ENCODE assay signal across 20 mouse cellular contexts in the genomic region with DNA sequence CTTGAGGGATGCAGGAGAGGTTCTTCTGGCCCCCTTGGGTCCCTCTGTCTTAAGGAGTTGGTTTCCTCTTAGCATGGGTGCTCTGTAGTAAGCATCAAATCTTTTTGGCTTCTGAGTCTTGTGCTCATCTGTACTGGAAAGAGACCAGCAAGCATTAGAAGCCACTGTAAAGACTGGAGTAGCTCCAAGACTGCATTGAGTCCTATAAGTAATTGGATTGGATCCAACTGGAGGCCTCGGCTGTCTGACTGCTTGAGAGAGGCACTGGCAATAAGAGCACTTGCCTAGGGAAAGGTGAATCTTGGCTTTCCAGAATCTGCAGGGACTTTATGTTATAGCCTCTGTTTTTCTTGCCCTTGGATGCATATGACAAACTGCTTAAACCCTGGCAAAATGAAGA. TPM values are rescaled to one million over a fixed set of nuclear protein-coding genes. Genes with fewer than 3 reads are reported as not detected.
DNase-seq lines count a peak whose midpoint lies in the region; ATAC-seq and TF ChIP-seq lines count a peak whose summit lies in the region.
"Had no signal": no experiment of that assay in that cellular context is flagged by ENCODE, and none has a peak within 500 bp of the region (broad histone marks: within the 10 kb centered on the region; RNA-seq: fewer than 3 reads in every experiment).

No protein-coding gene starts in this region.

- H3K36me3 ChIP-seq in heart, embryonic 13.5 days = peaks cover 37% of the 10 kb centered on the region
- peaks cover 11% of the 10 kb centered on the region; the same call in 1 of the 2 replicates for H3K36me3 ChIP-seq in heart, embryonic 12.5 days
- no peaks in the 10 kb centered on the region for H3K36me3 ChIP-seq in lung, embryonic 14.5 days (ENCODE audit: insufficient read depth)
- H3K36me3 ChIP-seq: embryonic facial prominence, embryonic 13.5 days; hindbrain, embryonic 13.5 days; intestine, embryonic 15.5 days had no signal

- H3K4me3 ChIP-seq in heart, embryonic 13.5 days = no peak overlapping the region
- H3K4me3 ChIP-seq in heart, embryonic 12.5 days = no peak overlapping the region
- no peak overlapping the region for H3K4me3 ChIP-seq in lung, embryonic 14.5 days (ENCODE audit: low read depth, low read length)
- H3K4me3 ChIP-seq: embryonic facial prominence, embryonic 13.5 days; forebrain, embryonic 13.5 days; heart, embryonic 10.5 days; hindbrain, embryonic 13.5 days; intestine, embryonic 15.5 days had no signal

- 15% methylated on average over 1 of the region's 1 CpGs for WGBS in heart, embryonic 13.5 days
- WGBS in heart, embryonic 12.5 days = 32% methylated on average over 1 of the region's 1 CpGs
- 29% methylated on average over 1 of the region's 1 CpGs for WGBS in lung, embryonic 14.5 days

- H3K9ac ChIP-seq in heart, embryonic 13.5 days = no peak overlapping the region
- no peak overlapping the region for H3K9ac ChIP-seq in heart, embryonic 12.5 days
- H3K9ac ChIP-seq in lung, embryonic 14.5 days = no peak overlapping the region
- H3K9ac ChIP-seq: embryonic facial prominence, embryonic 13.5 days; forebrain, embryonic 13.5 days; hindbrain, embryonic 13.5 days; intestine, embryonic 15.5 days had no signal

- TF ChIP-seq CTCF in lung, embryonic 14.5 days (IDR thresholded peaks at IDR 0.05; ENCODE audit: low read depth) = no peak
- TF ChIP-seq CTCF in brain, embryonic 14.5 days (IDR thresholded peaks at IDR 0.05; ENCODE audit: borderline replicate concordance, extremely low read depth, insufficient read depth, insufficient read length) = no peak

- peaks cover 19% of the 10 kb centered on the region for H3K4me1 ChIP-seq in heart, embryonic 13.5 days
- H3K4me1 ChIP-seq in heart, embryonic 12.5 days (replicated peaks) = peaks cover 9% of the 10 kb centered on the region; the same call in 1 of the 2 replicates
- no peaks in the 10 kb centered on the region; the same call in 1 of the 2 replicates for H3K4me1 ChIP-seq in lung, embryonic 14.5 days (ENCODE audit: insufficient read depth)
- H3K4me1 ChIP-seq: embryonic facial prominence, embryonic 13.5 days; forebrain, embryonic 13.5 days; heart, embryonic 10.5 days; hindbrain, embryonic 13.5 days; intestine, embryonic 15.5 days had no signal

- peak overlapping the region; percentile 41; the same call in 1 of the 2 replicates for H3K27ac ChIP-seq in heart, embryonic 13.5 days (replicated peaks)
- no peak overlapping the region for H3K27ac ChIP-seq in heart, embryonic 12.5 days (ENCODE audit: poor library complexity, severe bottlenecking)
- peak overlapping the region; percentile 36; the same call in 1 of the 2 replicates for H3K27ac ChIP-seq in lung, embryonic 14.5 days (ENCODE audit: low read depth)
- H3K27ac ChIP-seq: embryonic facial prominence, embryonic 13.5 days; forebrain, embryonic 13.5 days; heart, embryonic 10.5 days; hindbrain, embryonic 13.5 days; intestine, embryonic 15.5 days had no signal

- H3K4me2 ChIP-seq in heart, embryonic 13.5 days = no peak overlapping the region
- H3K4me2 ChIP-seq in heart, embryonic 12.5 days = no peak overlapping the region
- H3K4me2 ChIP-seq in lung, embryonic 14.5 days = no peak overlapping the region
- H3K4me2 ChIP-seq: embryonic facial prominence, embryonic 13.5 days; forebrain, embryonic 13.5 days; hindbrain, embryonic 13.5 days; intestine, embryonic 15.5 days had no signal

- TF ChIP-seq POLR2A in brain, embryonic 14.5 days (IDR thresholded peaks at IDR 0.05; ENCODE audit: borderline replicate concordance, extremely low read depth, insufficient read depth, insufficient read length, poor library complexity, severe bottlenecking) = no peak

- no peaks in the 10 kb centered on the region for H3K9me3 ChIP-seq in heart, embryonic 13.5 days
- no peaks in the 10 kb centered on the region; the same call in 1 of the 2 replicates for H3K9me3 ChIP-seq in heart, embryonic 12.5 days (replicated peaks)
- no peaks in the 10 kb centered on the region for H3K9me3 ChIP-seq in lung, embryonic 14.5 days (ENCODE audit: low read depth, low read length)
- H3K9me3 ChIP-seq: embryonic facial prominence, embryonic 13.5 days; forebrain, embryonic 13.5 days; heart, embryonic 10.5 days; hindbrain, embryonic 13.5 days; intestine, embryonic 15.5 days had no signal

- H3K27me3 ChIP-seq in heart, embryonic 13.5 days (replicated peaks) = no peaks in the 10 kb centered on the region
- no peaks in the 10 kb centered on the region for H3K27me3 ChIP-seq in heart, embryonic 12.5 days (replicated peaks)
- H3K27me3 ChIP-seq in lung, embryonic 14.5 days (ENCODE audit: insufficient read depth, low read length) = no peaks in the 10 kb centered on the region
- H3K27me3 ChIP-seq: CH12.LX; embryonic facial prominence, embryonic 13.5 days; forebrain, embryonic 13.5 days; hindbrain, embryonic 13.5 days; intestine, embryonic 15.5 days had no signal

- peak; percentile 83 for DNase-seq in lung, embryonic 14.5 days
- no peak for DNase-seq in lung, postnatal 36 days
- peak; percentile 26 for DNase-seq in NIH3T3 (ENCODE audit: low read depth)
- DNase-seq in brain, embryonic 14.5 days (ENCODE audit: low read depth) = peak; percentile 53
- DNase-seq: adrenal gland, adult 2 months; adrenal gland, postnatal 25 days; cerebellum, adult 11 months; cerebellum, adult 9-10 months; cerebellum, postnatal 25 days; gastrocnemius, postnatal 10 days; heart, adult 18-20 months; heart, postnatal 36 days had no signal

- ATAC-seq in heart, embryonic 13.5 days (ENCODE audit: extremely low read depth, insufficient number of reproducible peaks, low FRiP score, low TSS enrichment) = no peak
- ATAC-seq in heart, embryonic 12.5 days (ENCODE audit: insufficient number of reproducible peaks, low FRiP score) = no peak
- ATAC-seq in lung, embryonic 14.5 days (ENCODE audit: insufficient read depth) = no peak
- ATAC-seq: forebrain, embryonic 13.5 days; intestine, embryonic 15.5 days had no signal

RNA-seq across cellular contexts. Expression of gene Rcan2, which starts 48.3 kb away (rescaled TPM):
- 43.7 and 44.6 TPM in 2 replicates for polyA plus RNA-seq in heart, embryonic 13.5 days (2015; fragmentation: Nextera tagmentation; extraction: Ambion mirVana)
- 44.1 and 44.3 TPM in 2 replicates for polyA plus RNA-seq in heart, embryonic 12.5 days (2016; fragmentation: Nextera tagmentation; extraction: Ambion mirVana)
- 3.7 and 4.2 TPM in 2 replicates for polyA plus RNA-seq in lung, embryonic 14.5 days (2014; fragmentation: Nextera tagmentation; extraction: Ambion mirVana)
- polyA plus RNA-seq in brain, embryonic 14.5 days (2012; rRNA removed) = 42.0 and 96.2 TPM in 2 replicates
